Mouse (Mus musculus) MEL (cell line): ENCODE data around the gene 9530077C05Rik.

Experiments
- BHLHE40 ChIP-seq: IDR thresholded peaks from 2 replicates; pipeline ENCODE4 v1.6.1; 2012; ENCODE audit warnings: low read depth, mild to moderate bottlenecking, inconsistent platforms, low read length, improper control_type of control experiment, borderline replicate concordance
- CTCF ChIP-seq, 3 experiments: IDR thresholded peaks in 2 of 3; conservative IDR thresholded peaks in 1 of 3; 2 replicates each; pipeline ENCODE4 v1.5.1; 2011 to 2012; ENCODE audit warnings: low read length in 3 of 3, low read depth in 2 of 3, mild to moderate bottlenecking in 2 of 3, improper control_type of control experiment in 1 of 3, inconsistent platforms in 1 of 3, mixed read lengths in 1 of 3, moderate library complexity in 1 of 3; ENCODE audit not compliant: control insufficient read depth in 1 of 3, insufficient read depth in 1 of 3, poor library complexity in 1 of 3, severe bottlenecking in 1 of 3
- MAFK ChIP-seq: IDR thresholded peaks from 2 replicates; pipeline ENCODE4 v1.6.1; 2011; ENCODE audit warnings: low read depth, mild to moderate bottlenecking, low read length, improper control_type of control experiment, borderline replicate concordance
- POLR2AphosphoS5 ChIP-seq: IDR thresholded peaks from 2 replicates; pipeline ENCODE4 v1.6.1; 2012; ENCODE audit warnings: low read depth, borderline replicate concordance, mild to moderate bottlenecking, inconsistent platforms, low read length, moderate library complexity, mixed read lengths
- USF1 ChIP-seq: IDR thresholded peaks from 2 replicates; pipeline ENCODE4 v1.6.1; 2014; ENCODE audit warnings: low read depth, mild to moderate bottlenecking, inconsistent platforms, low read length, improper control_type of control experiment, moderate library complexity
- ZNF384 ChIP-seq: IDR thresholded peaks from 2 replicates; pipeline ENCODE4 v1.6.1; 2012; ENCODE audit warnings: low read depth, mild to moderate bottlenecking, inconsistent platforms, low read length, improper control_type of control experiment

DNA sequence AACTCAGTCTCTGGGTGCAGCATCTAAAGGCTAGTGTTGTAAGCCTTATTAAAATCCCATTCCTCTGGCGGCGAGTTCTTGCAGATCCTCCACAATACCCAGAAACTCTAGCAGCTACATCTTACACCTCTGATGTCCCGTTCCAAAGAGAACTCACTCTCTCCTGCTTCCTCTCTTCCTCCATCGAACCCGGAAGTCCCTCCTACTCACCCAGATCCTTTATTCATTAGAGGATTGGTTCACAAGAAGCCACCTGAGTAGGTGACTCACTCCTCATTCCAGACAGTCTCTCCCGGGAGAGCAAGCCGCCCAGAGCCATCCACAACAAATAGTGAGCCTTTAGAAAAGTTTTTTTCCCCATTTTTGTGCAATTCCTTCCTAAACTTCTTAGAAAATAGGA, 74.9 kb downstream of the 9530077C05Rik start:
- TF ChIP-seq MAFK (no peak), BHLHE40 (no peak), POLR2AphosphoS5 (no peak), ZNF384 (no peak), CTCF (IDR thresholded peaks at IDR 0.05 in 2 of 3, conservative IDR thresholded peaks at IDR 0.05 in 1 of 3; ENCODE audit: control insufficient read depth in 1 of 3, insufficient read depth in 1 of 3, low read depth in 2 of 3, low read length in 3 of 3, poor library complexity in 1 of 3, severe bottlenecking in 1 of 3) (no peak), USF1 (no peak)
